Mouse (Mus musculus): Measurements from ENCODE around the gene Nin. TPM values are rescaled to one million over a fixed set of nuclear protein-coding genes. Genes with fewer than 3 reads are reported as not detected.

Nin gene
- total and polyA plus RNA-seq, 2 experiments from 2014 or later, result 7.9 to 25.8 TPM

GRCm38 (mm10) chr12:70084198-70084597 lies 29.3 kb downstream of the Nin start:
- TF ChIP-seq CTCF (IDR thresholded peaks at IDR 0.05), result no peak
- Histone ChIP-seq H3K27ac (ENCODE audit: low read depth, low read length) (no peak overlapping the region), H3K9ac (replicated peaks; ENCODE audit: low read length, poor library complexity, severe bottlenecking) (no peak overlapping the region), H3K9me3 (ENCODE audit: low read length) (no peaks in the 10 kb centered on the region), H3K4me3 (ENCODE audit: low read depth, low read length) (no peak overlapping the region), H3K36me3 (ENCODE audit: insufficient read depth, low read length) (peaks cover 2% of the 10 kb centered on the region; the same call in 1 of the 2 replicates), H3K4me1 (ENCODE audit: insufficient read depth, low read length) (no peaks in the 10 kb centered on the region), H3K27me3 (ENCODE audit: insufficient read depth, low read length) (no peaks in the 10 kb centered on the region), H3K4me2 (ENCODE audit: low read depth, low read length, poor library complexity, severe bottlenecking) (no peak overlapping the region)
- WGBS, result 83% methylated on average over 5 of the region's 5 CpGs
- DNase-seq (ENCODE audit: low spot score) (no peak), ATAC-seq (ENCODE audit: low FRiP score) (no peak)

GRCm38 (mm10) chr12:70083737-70084136 lies 29.8 kb downstream of the Nin start:
- DNase-seq (ENCODE audit: low spot score), result no peak
- no peak overlapping the region for H3K4me2 ChIP-seq (ENCODE audit: low read depth, low read length, poor library complexity, severe bottlenecking)
- H3K27me3 ChIP-seq (ENCODE audit: insufficient read depth, low read length), result no peaks in the 10 kb centered on the region
- no peak for TF ChIP-seq CTCF (IDR thresholded peaks at IDR 0.05)
- ATAC-seq (ENCODE audit: low FRiP score), result no peak
- WGBS, result 96% methylated on average over 4 of the region's 4 CpGs
- H3K9me3 ChIP-seq (ENCODE audit: low read length), result no peaks in the 10 kb centered on the region
- no peak overlapping the region for H3K4me3 ChIP-seq (ENCODE audit: low read depth, low read length)
- H3K9ac ChIP-seq (replicated peaks; ENCODE audit: low read length, poor library complexity, severe bottlenecking), result no peak overlapping the region
- H3K4me1 ChIP-seq (ENCODE audit: insufficient read depth, low read length), result no peaks in the 10 kb centered on the region
- peaks cover 2% of the 10 kb centered on the region; the same call in 1 of the 2 replicates for H3K36me3 ChIP-seq (ENCODE audit: insufficient read depth, low read length)
- H3K27ac ChIP-seq (ENCODE audit: low read depth, low read length), result no peak overlapping the region

- no peaks in the 10 kb centered on the region for H3K27me3 ChIP-seq (ENCODE audit: insufficient read depth, low read length)
- TF ChIP-seq CTCF (IDR thresholded peaks at IDR 0.05), result no peak
- peaks cover under 1% of the 10 kb centered on the region; the same call in 1 of the 2 replicates for H3K36me3 ChIP-seq (ENCODE audit: insufficient read depth, low read length)
- no peak overlapping the region for H3K27ac ChIP-seq (ENCODE audit: low read depth, low read length)
- no peak for ATAC-seq (ENCODE audit: low FRiP score)
- no peaks in the 10 kb centered on the region for H3K9me3 ChIP-seq (ENCODE audit: low read length)
- 90% methylated on average over 3 of the region's 3 CpGs for WGBS
- H3K4me3 ChIP-seq (ENCODE audit: low read depth, low read length), result no peak overlapping the region
- H3K4me2 ChIP-seq (ENCODE audit: low read depth, low read length, poor library complexity, severe bottlenecking), result no peak overlapping the region
- H3K4me1 ChIP-seq (ENCODE audit: insufficient read depth, low read length), result no peaks in the 10 kb centered on the region
- no peak overlapping the region for H3K9ac ChIP-seq (replicated peaks; ENCODE audit: low read length, poor library complexity, severe bottlenecking)
- no peak for DNase-seq (ENCODE audit: low spot score)
Measured at GRCm38 (mm10) chr12:70082935-70083532, 30.5 kb downstream of the Nin start.

- H3K4me1 ChIP-seq (ENCODE audit: insufficient read depth, low read length), result no peaks in the 10 kb centered on the region
- H3K9ac ChIP-seq (replicated peaks; ENCODE audit: low read length, poor library complexity, severe bottlenecking), result no peak overlapping the region
- no peaks in the 10 kb centered on the region for H3K27me3 ChIP-seq (ENCODE audit: insufficient read depth, low read length)
- H3K9me3 ChIP-seq (ENCODE audit: low read length), result no peaks in the 10 kb centered on the region
- no peak for TF ChIP-seq CTCF (IDR thresholded peaks at IDR 0.05)
- H3K4me3 ChIP-seq (ENCODE audit: low read depth, low read length), result no peak overlapping the region
- H3K36me3 ChIP-seq (ENCODE audit: insufficient read depth, low read length), result peaks cover 1% of the 10 kb centered on the region; the same call in 1 of the 2 replicates
- ATAC-seq (ENCODE audit: low FRiP score) (no peak), DNase-seq (ENCODE audit: low spot score) (no peak)
- no peak overlapping the region for H3K4me2 ChIP-seq (ENCODE audit: low read depth, low read length, poor library complexity, severe bottlenecking)
- no peak overlapping the region for H3K27ac ChIP-seq (ENCODE audit: low read depth, low read length)
- WGBS, result 96% methylated on average over 9 of the region's 9 CpGs
Measured at GRCm38 (mm10) chr12:70082485-70082884, 31.0 kb downstream of the Nin start.

GRCm38 (mm10) chr12:70078471-70079025 lies 35.0 kb downstream of the Nin start:
- no peak for DNase-seq (ENCODE audit: low spot score)
- H3K27ac ChIP-seq (ENCODE audit: low read depth, low read length), result no peak overlapping the region
- WGBS, result 91% methylated on average over 7 of the region's 7 CpGs
- H3K36me3 ChIP-seq (ENCODE audit: insufficient read depth, low read length), result peaks cover 15% of the 10 kb centered on the region; the same call in 1 of the 2 replicates
- H3K4me2 ChIP-seq (ENCODE audit: low read depth, low read length, poor library complexity, severe bottlenecking), result no peak overlapping the region
- H3K9ac ChIP-seq (replicated peaks; ENCODE audit: low read length, poor library complexity, severe bottlenecking), result no peak overlapping the region
- H3K9me3 ChIP-seq (ENCODE audit: low read length), result no peaks in the 10 kb centered on the region
- TF ChIP-seq CTCF (IDR thresholded peaks at IDR 0.05), result no peak
- ATAC-seq (ENCODE audit: low FRiP score), result no peak
- H3K27me3 ChIP-seq (ENCODE audit: insufficient read depth, low read length), result no peaks in the 10 kb centered on the region
- H3K4me3 ChIP-seq (ENCODE audit: low read depth, low read length), result no peak overlapping the region
- H3K4me1 ChIP-seq (ENCODE audit: insufficient read depth, low read length), result no peaks in the 10 kb centered on the region

- Histone ChIP-seq H3K27ac (ENCODE audit: low read depth, low read length) (no peak overlapping the region), H3K9ac (replicated peaks; ENCODE audit: low read length, poor library complexity, severe bottlenecking) (no peak overlapping the region), H3K4me1 (ENCODE audit: insufficient read depth, low read length) (no peaks in the 10 kb centered on the region), H3K27me3 (ENCODE audit: insufficient read depth, low read length) (no peaks in the 10 kb centered on the region), H3K36me3 (ENCODE audit: insufficient read depth, low read length) (peaks cover 15% of the 10 kb centered on the region; the same call in 1 of the 2 replicates), H3K4me3 (ENCODE audit: low read depth, low read length) (no peak overlapping the region), H3K9me3 (ENCODE audit: low read length) (no peaks in the 10 kb centered on the region), H3K4me2 (ENCODE audit: low read depth, low read length, poor library complexity, severe bottlenecking) (no peak overlapping the region)
- DNase-seq (ENCODE audit: low spot score), result no peak
- no peak for TF ChIP-seq CTCF (IDR thresholded peaks at IDR 0.05)
- WGBS, result 90% methylated on average over 11 of the region's 11 CpGs
- no peak for ATAC-seq (ENCODE audit: low FRiP score)
Measured at GRCm38 (mm10) chr12:70076493-70076892, 37.0 kb downstream of the Nin start.

All from midbrain, postnatal 0 days (tissue).